Mouse (Mus musculus) adipocyte (in vitro differentiated cells): ENCODE measurements around the gene Ddc.
A peak's percentile ranks its signal among the peaks of the same experiment; 100 is the strongest.

Experiments used
- DNase-seq: peaks from one replicate; pipeline ENCODE4 v3.0.0-alpha.2; 2016; ENCODE audit warnings: low spot score

Gene Ddc

GRCm38 (mm10) chr11:11905518-11905917, 7.6 kb upstream of the Ddc start:
- no peak for DNase-seq

GRCm38 (mm10) chr11:11904995-11905394, 7.1 kb upstream of the Ddc start:
- DNase-seq = no peak

DNA sequence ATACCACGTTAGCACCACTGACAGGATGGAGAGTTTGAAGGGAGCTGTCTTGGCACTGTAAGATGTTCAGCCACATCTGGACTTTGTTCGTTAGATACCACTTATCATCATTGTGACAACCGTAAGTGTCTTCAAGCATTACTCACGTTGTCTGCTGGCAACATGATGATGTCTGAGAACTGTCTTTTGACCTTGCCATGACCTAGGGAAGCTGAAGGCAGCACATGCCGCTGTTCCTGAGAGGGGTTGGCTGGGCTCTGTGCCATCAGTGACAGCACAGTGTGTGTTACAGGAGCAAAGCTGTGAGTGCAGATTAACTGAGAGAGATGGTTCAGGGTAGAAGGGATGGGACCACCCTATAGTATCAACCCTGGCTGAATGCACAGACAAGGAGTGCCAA, 3.6 kb upstream of the Ddc start:
- no peak for DNase-seq

DNA sequence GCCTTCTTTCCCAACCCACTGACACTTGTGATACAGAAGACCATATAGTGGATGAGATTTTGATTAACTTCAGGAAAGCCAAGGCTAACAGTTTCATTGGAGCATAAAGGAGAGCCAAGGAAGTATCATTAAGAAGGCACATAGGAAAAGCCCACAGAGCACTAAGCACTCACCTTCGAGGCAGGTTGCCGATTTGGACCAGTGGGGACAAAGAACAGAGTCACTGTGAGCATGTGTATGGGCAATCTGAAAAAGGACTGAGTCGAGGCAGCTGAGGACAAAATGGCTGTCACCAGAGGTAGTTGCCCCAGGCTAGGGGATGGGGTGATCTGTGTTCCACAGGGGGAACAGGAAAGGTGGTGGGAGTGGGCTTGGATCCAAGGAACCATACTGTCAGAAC, 552 bp upstream of the Ddc start:
- no peak for DNase-seq

DNA sequence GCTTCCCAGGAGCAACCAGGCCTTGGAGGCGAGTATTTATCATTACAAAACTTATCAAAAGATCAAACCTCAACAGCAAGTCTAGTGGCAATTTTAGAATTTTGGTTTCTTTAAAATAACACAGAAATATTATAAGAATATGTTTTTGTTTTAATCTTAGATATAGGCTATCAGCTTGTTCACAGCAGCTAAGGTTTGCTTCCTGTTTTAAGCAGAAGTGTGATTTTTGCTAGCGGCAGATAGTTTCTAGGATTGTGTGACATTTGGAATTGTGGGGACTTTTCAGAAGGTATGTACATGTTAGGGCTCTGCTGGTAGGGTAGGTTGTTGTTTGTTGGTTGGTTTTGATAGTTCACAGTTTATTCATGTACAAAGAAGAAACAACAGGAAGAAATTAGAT, 2.5 kb downstream of the Ddc start:
- DNase-seq = no peak

GRCm38 (mm10) chr11:11893769-11894168, 4.2 kb downstream of the Ddc start:
- DNase-seq = no peak

GRCm38 (mm10) chr11:11892993-11893602, 4.8 kb downstream of the Ddc start:
- no peak for DNase-seq

DNA sequence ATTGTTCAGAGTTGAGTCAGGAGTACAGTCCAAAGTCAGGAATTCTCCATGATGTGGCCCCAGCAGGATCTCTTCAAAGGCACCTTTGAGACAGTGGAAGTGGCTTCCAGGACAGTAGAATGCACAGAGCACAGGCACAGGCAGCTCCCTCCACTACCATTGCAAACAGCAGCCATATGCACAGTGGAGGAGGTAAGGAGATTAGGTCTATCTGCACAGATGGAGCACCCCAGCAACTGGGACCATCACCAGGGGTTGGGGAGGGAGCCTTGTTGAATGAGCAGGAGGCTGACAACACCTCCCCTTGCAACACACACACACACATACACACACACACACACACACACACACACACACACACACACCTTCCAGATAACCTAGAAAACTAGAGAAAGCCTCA, 6.1 kb downstream of the Ddc start:
- no peak for DNase-seq

DNA sequence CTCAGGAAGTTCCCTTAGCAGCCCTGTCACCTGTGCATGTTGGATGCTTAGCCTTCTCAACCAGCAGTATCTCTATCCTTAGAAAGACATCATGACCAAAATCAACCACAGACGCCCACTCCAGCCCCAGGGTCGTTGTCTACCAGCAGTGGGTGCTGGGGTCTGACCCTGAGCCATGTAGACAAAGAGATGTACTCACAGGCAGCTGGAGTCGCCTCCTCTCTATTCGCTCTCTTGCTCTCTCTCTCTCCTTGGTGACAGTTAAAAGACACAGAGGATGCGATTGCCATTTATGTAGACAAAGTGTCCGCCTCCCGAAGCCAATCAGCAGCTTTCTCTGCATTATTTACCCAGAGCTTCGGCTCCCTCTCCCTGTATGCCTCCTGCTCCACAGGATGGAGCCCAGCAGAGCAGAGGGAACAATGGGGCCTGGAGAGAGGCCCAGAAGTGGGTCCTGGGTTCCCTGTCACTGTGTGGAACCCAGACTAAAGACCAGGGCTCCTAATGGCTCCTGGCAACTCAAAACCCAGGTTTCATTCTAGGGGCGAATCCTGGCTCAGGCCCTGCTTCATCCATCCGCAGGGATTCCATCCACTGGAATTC, 7.7 kb downstream of the Ddc start:
- no peak for DNase-seq

DNA sequence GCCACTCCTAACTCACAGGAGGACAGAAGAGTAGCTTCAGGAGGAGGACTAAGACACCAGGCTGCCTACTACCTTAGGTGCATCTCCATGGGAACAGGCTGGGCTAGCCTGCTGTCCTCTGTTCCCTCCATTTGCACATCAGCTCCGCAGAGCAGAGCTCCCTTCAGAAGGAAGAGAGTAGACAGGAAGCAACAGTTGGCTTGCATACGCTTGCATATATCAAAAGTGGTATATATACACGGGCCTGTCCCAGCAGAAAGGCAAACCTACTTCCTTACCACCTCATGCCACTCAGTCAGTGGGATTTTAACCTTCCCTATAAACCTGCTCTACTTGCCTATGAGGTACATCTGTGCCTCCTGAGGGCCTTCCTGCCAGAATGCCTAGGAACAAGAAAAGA, 9.2 kb downstream of the Ddc start:
- no peak for DNase-seq

- DNase-seq = no peak
These were observed 9.9 kb downstream of the Ddc start for GRCm38 (mm10) chr11:11888051-11888450.

DNA sequence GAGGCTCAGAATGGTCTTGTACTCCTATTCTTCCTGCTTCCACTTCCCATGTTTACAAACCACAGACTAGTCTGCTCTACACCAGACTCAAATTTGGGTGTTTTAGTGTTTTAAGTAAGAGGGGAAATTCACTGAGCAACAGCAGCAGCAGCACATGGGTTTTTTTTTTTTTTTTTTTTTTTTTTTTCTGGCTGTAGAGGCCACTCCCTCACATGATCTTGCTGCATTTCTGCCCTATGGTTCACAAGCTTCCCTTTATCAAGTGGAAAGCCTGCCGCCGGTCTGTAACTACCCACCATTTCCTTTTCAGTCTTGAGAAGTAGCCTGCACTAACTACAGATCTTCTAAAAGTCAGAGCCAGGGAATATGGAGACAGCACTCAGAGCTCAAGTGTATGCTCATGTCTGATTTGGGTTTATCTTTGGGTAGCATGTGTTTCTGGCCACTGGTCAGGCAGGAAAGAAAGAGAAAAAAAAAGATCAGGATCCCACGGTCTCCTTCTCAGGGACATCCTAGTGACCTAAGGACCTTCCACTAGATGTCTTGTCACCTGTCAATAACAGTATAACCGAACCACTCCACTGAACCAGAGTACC, 11.4 kb downstream of the Ddc start:
- DNase-seq = no peak

DNA sequence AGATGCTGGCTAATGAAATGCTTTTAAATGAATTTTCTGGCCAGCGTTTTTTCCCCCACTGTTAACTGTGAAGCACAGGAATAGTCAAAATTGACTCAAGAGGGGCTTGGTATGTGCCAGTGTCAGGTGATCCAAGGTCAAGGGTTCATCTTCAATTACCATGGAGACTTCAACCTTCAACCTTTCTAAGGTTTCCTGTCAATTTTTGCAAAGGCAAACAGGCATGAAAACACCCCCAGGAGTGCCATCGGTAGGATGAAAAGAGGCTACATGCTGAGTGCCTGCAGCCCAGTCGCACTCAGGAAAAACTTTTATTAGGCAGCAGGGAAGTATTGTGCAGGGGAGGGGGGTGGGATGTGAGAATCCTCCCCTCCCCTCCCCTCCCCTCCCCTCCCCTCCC, 12.0 kb downstream of the Ddc start:
- DNase-seq = no peak

GRCm38 (mm10) chr11:11885246-11885643, 12.7 kb downstream of the Ddc start:
- no peak for DNase-seq

DNA sequence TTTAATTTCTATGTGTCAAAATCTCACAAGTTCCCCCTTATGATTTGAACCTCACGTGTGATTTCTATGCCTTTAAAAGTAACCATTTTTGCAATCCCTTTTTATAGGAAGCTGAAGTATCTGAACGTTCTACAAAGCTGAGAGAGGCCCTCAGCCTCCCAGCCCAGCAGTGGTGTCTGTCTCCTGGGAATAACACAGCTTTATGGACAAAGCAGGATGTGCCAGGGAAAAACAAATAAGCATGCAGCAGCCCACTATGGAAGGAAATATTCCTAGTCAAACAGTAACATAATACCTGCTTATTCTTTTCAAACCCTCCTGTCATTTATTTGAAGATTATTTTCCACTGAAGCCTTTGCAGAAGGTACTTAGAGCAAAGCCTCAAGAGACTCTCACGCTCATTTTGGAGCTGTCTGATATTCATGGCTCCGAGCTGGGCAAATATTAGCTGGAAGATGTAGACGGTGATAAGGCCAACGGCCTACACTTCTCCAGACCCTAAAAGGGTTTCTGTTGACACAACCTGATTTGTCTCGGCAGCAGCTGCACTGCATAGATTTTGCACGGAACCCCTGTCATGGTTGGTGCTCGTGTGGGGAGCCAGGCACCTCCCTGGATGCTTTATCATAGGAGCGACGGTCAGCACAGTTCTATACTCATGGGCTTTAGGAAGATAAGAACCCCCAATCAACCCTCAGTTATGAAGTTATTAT, 13.3 kb downstream of the Ddc start:
- DNase-seq = no peak

- no peak for DNase-seq
These were observed 16.2 kb downstream of the Ddc start for GRCm38 (mm10) chr11:11881783-11882155.

GRCm38 (mm10) chr11:11881026-11881782, 16.7 kb downstream of the Ddc start:
- DNase-seq = no peak

- no peak for DNase-seq
These were observed 17.6 kb downstream of the Ddc start for GRCm38 (mm10) chr11:11880351-11880750.

- DNase-seq = no peak
These were observed 18.3 kb downstream of the Ddc start for GRCm38 (mm10) chr11:11879699-11880002.

- DNase-seq = no peak
These were observed 18.8 kb downstream of the Ddc start for GRCm38 (mm10) chr11:11878981-11879698.

- peak; percentile 79 for DNase-seq
These were observed 19.5 kb downstream of the Ddc start for GRCm38 (mm10) chr11:11878278-11878980.
